Mouse (Mus musculus) spleen, adult 12 weeks (tissue): Measurements from ENCODE around the gene Abcd1.
A peak's percentile ranks its signal among the peaks of the same experiment; 100 is the strongest.

Experiments used
- DNase-seq: peaks from one replicate; pipeline ENCODE4 v3.0.0; 2022; ENCODE audit warnings: low spot score

Abcd1 gene

GRCm38 (mm10) chrX:73716109-73716661, at the start of gene Abcd1, which contains the start of gene Bcap31:
Abcd1 (plus strand) TSS chrX:73716597.
Bcap31 (minus strand) TSS chrX:73716175.
- peak; percentile 93 for DNase-seq

GRCm38 (mm10) chrX:73672031-73672431, 44.4 kb upstream of the Abcd1 start:
- DNase-seq = no peak

- DNase-seq = no peak
These were observed 43.3 kb upstream of the Abcd1 start, which contains the start of gene Slc6a8 for GRCm38 (mm10) chrX:73672879-73673618. Slc6a8 (plus strand) TSS chrX:73673150.

- DNase-seq = no peak
These were observed 42.8 kb upstream of the Abcd1 start for GRCm38 (mm10) chrX:73673619-73673967.

GRCm38 (mm10) chrX:73673968-73674661, 42.3 kb upstream of the Abcd1 start:
- DNase-seq = no peak

- DNase-seq = no peak
These were observed 41.2 kb upstream of the Abcd1 start for GRCm38 (mm10) chrX:73675231-73675630.

GRCm38 (mm10) chrX:73676668-73677067, 39.7 kb upstream of the Abcd1 start:
- DNase-seq = no peak

GRCm38 (mm10) chrX:73684156-73684555, 32.2 kb upstream of the Abcd1 start:
- DNase-seq = no peak

- DNase-seq = no peak
These were observed 31.4 kb upstream of the Abcd1 start for GRCm38 (mm10) chrX:73684978-73685377.

- no peak for DNase-seq
These were observed 30.8 kb upstream of the Abcd1 start for GRCm38 (mm10) chrX:73685629-73686028.

GRCm38 (mm10) chrX:73690917-73691629, 25.3 kb upstream of the Abcd1 start:
- DNase-seq = no peak

- DNase-seq = no peak
These were observed 15.9 kb upstream of the Abcd1 start for GRCm38 (mm10) chrX:73700472-73700871.

GRCm38 (mm10) chrX:73715476-73716108, 805 bp upstream of the Abcd1 start:
- peak; percentile 22 for DNase-seq

- DNase-seq = no peak
These were observed 530 bp downstream of the Abcd1 start for GRCm38 (mm10) chrX:73716709-73717545.

GRCm38 (mm10) chrX:73717667-73718066, 1.3 kb downstream of the Abcd1 start:
- peak; percentile 3 for DNase-seq

GRCm38 (mm10) chrX:73718271-73718670, 1.9 kb downstream of the Abcd1 start:
- DNase-seq = no peak

- DNase-seq = peak; percentile 32
These were observed 2.4 kb downstream of the Abcd1 start for GRCm38 (mm10) chrX:73718686-73719362.

- no peak for DNase-seq
These were observed 14.5 kb downstream of the Abcd1 start for GRCm38 (mm10) chrX:73730908-73731307.

- no peak for DNase-seq
These were observed 21.8 kb downstream of the Abcd1 start for GRCm38 (mm10) chrX:73738155-73738554.

- no peak for DNase-seq
These were observed 22.8 kb downstream of the Abcd1 start for GRCm38 (mm10) chrX:73739151-73739550.
